Mouse (Mus musculus): ENCODE measurements around the gene Casp8. TPM values are rescaled to one million over a fixed set of nuclear protein-coding genes. Genes with fewer than 3 reads are reported as not detected.
"Not testable (repeated sequence)": the region's sequence is repeated elsewhere in the genome, so short reads cannot be mapped to it uniquely, and the experiment has no call there.

The Casp8 gene
- total RNA-seq, 2 experiments from 2014 or later, result 170 to 198 TPM

DNA sequence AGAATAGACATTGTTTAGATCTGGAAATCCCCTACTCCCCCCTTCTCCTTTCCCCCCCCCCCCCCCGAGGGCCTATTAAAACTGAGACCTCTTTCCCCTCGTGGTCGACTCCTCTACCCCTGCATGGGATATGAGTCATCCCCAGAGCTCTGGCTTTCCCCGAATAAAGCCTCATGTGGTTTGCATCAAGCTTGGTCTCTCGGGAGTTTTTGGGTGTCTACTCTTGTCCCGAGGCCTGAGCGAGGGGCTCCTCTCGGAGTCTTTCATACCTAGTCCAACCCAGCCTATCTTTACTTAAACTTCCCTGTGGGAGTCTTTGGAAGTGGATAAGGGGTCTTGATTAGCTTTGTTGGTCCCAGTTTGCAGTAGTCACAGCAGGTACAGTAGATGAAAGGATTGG lies 97.2 kb downstream of the Casp8 start:
- not testable (repeated sequence) for ATAC-seq (ENCODE audit: poor library complexity, severe bottlenecking)

Other genes starting within 250 kb of the Casp8 start
- gene Fam126b, start 209.1 kb upstream of the Casp8 start, total RNA-seq (2015), result 12.5 and 13.0 TPM in 2 replicates
- gene Fam126b, start 209.1 kb upstream of the Casp8 start, total RNA-seq (2017), result 14.6 and 23.1 TPM in 2 replicates
- 147 and 149 TPM in 2 replicates for gene Ndufb3, start 209.0 kb upstream of the Casp8 start, total RNA-seq (2015)
- gene Ndufb3, start 209.0 kb upstream of the Casp8 start, total RNA-seq (2017), result 84.0 and 115 TPM in 2 replicates
- 0.14 TPM in 1 of 2 replicates, not detected in the other for gene Als2cr12, start 99.4 kb upstream of the Casp8 start, total RNA-seq (2015)
- not detected in 2 replicates for gene Als2cr12, start 99.4 kb upstream of the Casp8 start, total RNA-seq (2017)
- gene Cflar, start 83.9 kb upstream of the Casp8 start, total RNA-seq (2015), result 68.7 and 72.3 TPM in 2 replicates
- gene Cflar, start 83.9 kb upstream of the Casp8 start, total RNA-seq (2017), result 117 and 130 TPM in 2 replicates
- 24.1 and 29.6 TPM in 2 replicates for gene Trak2, start 178.1 kb downstream of the Casp8 start, total RNA-seq (2015)
- 22.2 and 32.9 TPM in 2 replicates for gene Trak2, start 178.1 kb downstream of the Casp8 start, total RNA-seq (2017)
- gene Stradb, start 178.1 kb downstream of the Casp8 start, total RNA-seq (2015), result 18.5 and 19.1 TPM in 2 replicates
- 8.3 and 8.6 TPM in 2 replicates for gene Stradb, start 178.1 kb downstream of the Casp8 start, total RNA-seq (2017)

Data from megakaryocyte, adult 5-6 weeks (primary cell).